Comparison of ENCODE assay signal across 17 mouse cellular contexts in the genomic region with DNA sequence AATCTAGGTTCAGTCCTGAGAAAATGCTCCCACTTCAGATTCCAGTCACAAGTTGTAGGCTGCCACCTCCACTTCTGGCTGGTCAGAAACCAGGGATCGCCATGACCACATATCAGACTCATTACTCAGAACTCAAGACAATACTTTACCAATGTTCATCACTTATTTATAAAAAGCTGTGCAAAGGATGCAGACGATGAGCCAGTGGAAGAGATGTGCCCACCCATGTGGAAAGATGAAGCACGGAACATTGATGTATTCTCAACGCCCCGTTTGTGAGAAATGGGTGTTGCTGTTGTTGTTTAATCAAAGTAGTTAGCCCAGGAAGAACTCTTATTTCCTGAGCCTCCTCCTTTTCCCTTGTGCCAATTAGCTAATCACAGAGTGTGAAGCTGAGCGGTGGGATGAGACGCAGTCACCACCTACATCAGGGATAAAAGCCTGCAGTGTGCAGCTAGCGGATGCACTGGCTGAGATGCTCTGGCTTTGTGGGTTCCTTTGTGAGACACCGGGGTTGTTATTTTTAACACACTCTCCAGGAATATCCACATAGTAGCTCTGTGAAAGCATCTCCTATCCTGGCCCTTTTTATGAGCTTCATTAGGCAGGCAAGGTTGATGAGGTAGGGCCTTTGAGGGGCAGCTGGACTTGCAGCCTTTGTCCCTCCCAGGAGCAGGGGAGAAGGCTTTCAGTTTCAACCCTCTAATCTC. TPM values are rescaled to one million over a fixed set of nuclear protein-coding genes. Genes with fewer than 3 reads are reported as not detected.
A peak's percentile ranks its signal among the peaks of the same experiment; 100 is the strongest.
DNase-seq lines count a peak whose midpoint lies in the region; ATAC-seq and TF ChIP-seq lines count a peak whose summit lies in the region.
"Had no signal": no experiment of that assay in that cellular context is flagged by ENCODE, and none has a peak within 500 bp of the region (broad histone marks: within the 10 kb centered on the region; RNA-seq: fewer than 3 reads in every experiment).

No protein-coding gene starts in this region.

- ATAC-seq in hindbrain, embryonic 16.5 days = peak; percentile 59; the same call in 1 of the 2 replicates
- ATAC-seq: liver, postnatal 0 days had no signal

- intact Hi-C loops in left cerebral cortex, adult 2 months (cut with DNase I) = no loop called here
- intact Hi-C loops in gastrocnemius, adult 2 months (cut with DNase I) = no loop called here

- no peak for TF ChIP-seq CTCF in left cerebral cortex, adult 2 months (IDR thresholded peaks at IDR 0.05)
- TF ChIP-seq CTCF in gastrocnemius, adult 2 months (IDR thresholded peaks at IDR 0.05) = no peak

- peak; percentile 86 for DNase-seq in heart, adult 11 months
- no peak for DNase-seq in heart, adult 9 months (ENCODE audit: low spot score in 2 of 2)
- peak in 1 of 2 experiments; percentile 34 for DNase-seq in left cerebral cortex, adult 2 months (ENCODE audit: extremely low spot score in 1 of 2, low spot score in 2 of 2)
- DNase-seq in left cerebral cortex, adult 8-10 months (ENCODE audit: low spot score in 2 of 2) = no peak
- peak; percentile 56 for DNase-seq in retina, postnatal 1 day
- DNase-seq in spleen, postnatal 4 days (ENCODE audit: low spot score in 2 of 2) = no peak
- DNase-seq in gastrocnemius, adult 2 months = no peak
- DNase-seq: adrenal gland, adult 8-10 months; B cell, adult 2 months; cerebellum, adult 8-10 months; kidney, adult 2 months; left cerebral cortex, postnatal 4 days; liver, postnatal 0 days; thymus, postnatal 4 days had no signal

- no peaks in the 10 kb centered on the region for H3K27me3 ChIP-seq in hindbrain, embryonic 16.5 days (replicated peaks; ENCODE audit: control insufficient read depth, insufficient read depth, low read length)

- no peak overlapping the region for H3K4me3 ChIP-seq in left cerebral cortex, adult 2 months
- H3K4me3 ChIP-seq in hindbrain, embryonic 16.5 days (ENCODE audit: low read length) = no peak overlapping the region
- H3K4me3 ChIP-seq in gastrocnemius, adult 2 months = no peak overlapping the region

- WGBS in hindbrain, embryonic 16.5 days = 46% methylated on average over 9 of the region's 9 CpGs

- H3K27ac ChIP-seq in left cerebral cortex, adult 2 months = peak overlapping the region; percentile 36
- no peak overlapping the region for H3K27ac ChIP-seq in hindbrain, embryonic 16.5 days (ENCODE audit: low read depth, low read length)
- no peak overlapping the region for H3K27ac ChIP-seq in gastrocnemius, adult 2 months

- peak overlapping the region; percentile 24; the same call in 1 of the 2 replicates for H3K9ac ChIP-seq in hindbrain, embryonic 16.5 days (ENCODE audit: low read depth, low read length)
- H3K9ac ChIP-seq: liver, postnatal 0 days had no signal

- no peaks in the 10 kb centered on the region for H3K36me3 ChIP-seq in hindbrain, embryonic 16.5 days (ENCODE audit: control insufficient read depth, insufficient read depth, low read length)

- H3K4me1 ChIP-seq in hindbrain, embryonic 16.5 days (ENCODE audit: control insufficient read depth, insufficient read depth, low read depth, low read length) = no peaks in the 10 kb centered on the region; the same call in 1 of the 2 replicates

- no peaks in the 10 kb centered on the region for H3K9me3 ChIP-seq in hindbrain, embryonic 16.5 days (ENCODE audit: control insufficient read depth, low read length)

- no peak overlapping the region for H3K4me2 ChIP-seq in hindbrain, embryonic 16.5 days (ENCODE audit: low read length)

RNA-seq across cellular contexts. Expression of gene Erv3, which starts 18.8 kb away (rescaled TPM):
- total RNA-seq in left cerebral cortex, adult 2 months (2021) = under 1 TPM; 0.09 to 0.19 TPM
- under 1 TPM; 0.13 to 0.27 (median 0.25) TPM for total RNA-seq in left cerebral cortex, adult 8-10 months (2022)
- not detected in 2 replicates for polyA plus RNA-seq in hindbrain, embryonic 16.5 days (2015; fragmentation: Nextera tagmentation; extraction: Ambion mirVana)
- total RNA-seq in gastrocnemius, adult 2 months (2021) = not detected
- total RNA-seq: adrenal gland, adult 8-10 months; left cerebral cortex, postnatal 4 days; megakaryocyte-erythroid progenitor cell, adult 5-6 weeks had no signal
- polyA plus RNA-seq: heart, embryonic 14.5 days; kidney, adult 2 months; liver, postnatal 0 days had no signal

Comparison
In these comparisons a context has a peak if more than half of its experiments do, and no peak if none do; other contexts are left out.
1. DNase-seq: peak in heart, adult 11 months (single experiment) and retina, postnatal 1 day (single experiment); none in heart, adult 9 months (0 of 2), left cerebral cortex, adult 8-10 months (0 of 2), spleen, postnatal 4 days (0 of 2) and gastrocnemius, adult 2 months (single experiment).